Mouse (Mus musculus): Measurements from ENCODE around the gene Tecpr2. TPM values are rescaled to one million over a fixed set of nuclear protein-coding genes. Genes with fewer than 3 reads are reported as not detected.

The Tecpr2 gene
- total RNA-seq, 2 experiments from 2014 or later, result 29.8 to 30.7 TPM

GRCm38 (mm10) chr12:110998092-110998491, 109.0 kb downstream of the Tecpr2 start:
- intact Hi-C loops (cut with DNase I), result no loop called here
- DNase-seq, result no peak

GRCm38 (mm10) chr12:110999820-111000219, 110.8 kb downstream of the Tecpr2 start:
- no peak for DNase-seq
- intact Hi-C loops (cut with DNase I), result no loop called here

GRCm38 (mm10) chr12:111000956-111001355, 111.9 kb downstream of the Tecpr2 start:
- intact Hi-C loops (cut with DNase I), result no loop called here
- DNase-seq, result no peak

- DNase-seq, result no peak
- intact Hi-C loops (cut with DNase I), result no loop called here
These were observed 115.1 kb downstream of the Tecpr2 start for GRCm38 (mm10) chr12:111004142-111004541.

- DNase-seq, result no peak
- intact Hi-C loops (cut with DNase I), result no loop called here
These were observed 116.7 kb downstream of the Tecpr2 start for GRCm38 (mm10) chr12:111005803-111006202.

- DNase-seq, result no peak
- intact Hi-C loops (cut with DNase I), result no loop called here
These were observed 117.3 kb downstream of the Tecpr2 start for GRCm38 (mm10) chr12:111006339-111006738.

- intact Hi-C loops (cut with DNase I), result no loop called here
- no peak for DNase-seq
These were observed 118.4 kb downstream of the Tecpr2 start for GRCm38 (mm10) chr12:111007134-111008103.

- intact Hi-C loops (cut with DNase I), result no loop called here
- peak; percentile 46 for DNase-seq
These were observed 119.7 kb downstream of the Tecpr2 start for GRCm38 (mm10) chr12:111008500-111009490.

- intact Hi-C loops (cut with DNase I), result no loop called here
- DNase-seq, result no peak
These were observed 120.7 kb downstream of the Tecpr2 start for GRCm38 (mm10) chr12:111009615-111010257.

GRCm38 (mm10) chr12:111016807-111017206, 127.7 kb downstream of the Tecpr2 start:
- intact Hi-C loops (cut with DNase I), result no loop called here
- no peak for DNase-seq

- no peak for DNase-seq
- intact Hi-C loops (cut with DNase I), result no loop called here
These were observed 129.0 kb downstream of the Tecpr2 start for GRCm38 (mm10) chr12:111018068-111018467.

- no peak for DNase-seq
- intact Hi-C loops (cut with DNase I), result no loop called here
These were observed 130.0 kb downstream of the Tecpr2 start for GRCm38 (mm10) chr12:111019086-111019485.

- DNase-seq, result no peak
- intact Hi-C loops (cut with DNase I), result no loop called here
These were observed 132.1 kb downstream of the Tecpr2 start for GRCm38 (mm10) chr12:111021138-111021537.

GRCm38 (mm10) chr12:111021577-111021976, 132.5 kb downstream of the Tecpr2 start:
- intact Hi-C loops (cut with DNase I), result no loop called here
- DNase-seq, result no peak

Other genes starting within 250 kb of the Tecpr2 start
- not detected for gene 1700001K19Rik, start 206.6 kb upstream of the Tecpr2 start, total RNA-seq (2021)
- gene Hsp90aa1, start 186.5 kb upstream of the Tecpr2 start, total RNA-seq (2021), result 100 to 1,000 TPM; 862 to 917 TPM
- gene Wdr20, start 151.3 kb upstream of the Tecpr2 start, total RNA-seq (2021), result 10 to 100 TPM; 37.8 to 46.8 TPM
- gene Mok, start 48.3 kb upstream of the Tecpr2 start, total RNA-seq (2021), result 10 to 100 TPM; 13.2 to 16.5 TPM
- gene Zfp839, start 39.0 kb upstream of the Tecpr2 start, total RNA-seq (2021), result 1 to 10 TPM; 7.5 to 9.2 TPM
- 10 to 100 TPM; 64.9 to 65.8 TPM for gene Cinp, start 119 bp upstream of the Tecpr2 start, total RNA-seq (2021)
- gene Ankrd9, start 89.8 kb downstream of the Tecpr2 start, total RNA-seq (2021), result 1 to 10 TPM; 4.0 to 4.2 TPM
- 10 to 100 TPM; 21.9 to 24.7 TPM for gene Rcor1, start 150.1 kb downstream of the Tecpr2 start, total RNA-seq (2021)